Mouse (Mus musculus) olfactory bulb, adult 2 months (tissue): Measurements from ENCODE around the gene Txnrd3. TPM values are rescaled to one million over a fixed set of nuclear protein-coding genes. Genes with fewer than 3 reads are reported as not detected.

Source experiments
- H3K27ac ChIP-seq: fragments of 200-500 bp; 2 replicates; pipeline ENCODE4 v1.5.1; 2012; ENCODE audit warnings: low read depth, low read length; ENCODE audit not compliant: insufficient read depth
- H3K4me1 ChIP-seq: fragments of 200-500 bp; 2 replicates; pipeline ENCODE4 v1.6.1; 2012; ENCODE audit warnings: low read length; ENCODE audit not compliant: control insufficient read depth, insufficient read depth
- H3K4me3 ChIP-seq: fragments of 200-500 bp; 2 replicates; pipeline ENCODE4 v1.5.1; 2012; ENCODE audit warnings: mild to moderate bottlenecking, low read depth, low read length, moderate library complexity; ENCODE audit not compliant: insufficient read depth
- CTCF ChIP-seq: fragments of 200-500 bp; IDR thresholded peaks from 2 replicates; pipeline ENCODE4 v1.5.1; 2012; ENCODE audit warnings: low read depth, mild to moderate bottlenecking, low read length, moderate library complexity; ENCODE audit not compliant: insufficient read depth
- POLR2A ChIP-seq: fragments of 200-500 bp; IDR thresholded peaks from 2 replicates; pipeline ENCODE4 v1.6.1; 2012; ENCODE audit warnings: mild to moderate bottlenecking, low read depth, low read length, moderate library complexity; ENCODE audit not compliant: insufficient read depth
- WGBS: fragments of 180-500 bp; shearing (Covaris S2); methylation state at CpG from one replicate; pipeline ENCODE4 v1.1.7; 2018; 5-methylcytosine and 5-hydroxymethylcytosine counted together
- polyA plus RNA-seq: library from polyadenylated mRNA; stranded (reverse); fragments of >200 nt; gene quantifications from 2 replicates; pipeline ENCODE4 v1.2.4, GENCODE M21; 2012; ENCODE audit warnings: low replicate concordance; ENCODE audit not compliant: missing spikeins, insufficient read depth, insufficient read length

The Txnrd3 gene
- polyA plus RNA-seq, 1 experiment: not detected

DNA sequence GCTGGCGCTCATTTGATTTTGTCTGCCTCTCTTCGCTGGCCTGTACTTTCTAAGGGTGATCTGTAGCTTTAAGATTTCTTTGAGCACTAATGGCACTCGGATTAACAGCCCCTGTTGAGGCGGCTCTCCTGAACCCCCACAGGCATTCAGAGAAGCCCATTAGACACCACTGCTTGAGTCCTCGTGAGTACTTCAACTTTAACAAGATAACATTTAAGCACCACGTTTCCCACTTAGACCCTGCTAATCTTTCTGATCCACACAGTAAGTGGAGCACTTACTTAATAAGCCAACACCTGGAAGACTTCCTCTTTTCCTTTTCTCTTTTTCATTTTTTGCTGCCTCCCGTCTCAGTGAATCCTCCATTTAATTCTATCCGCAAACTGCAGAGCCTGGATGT lies 21.4 kb downstream of the Txnrd3 start:
- H3K27ac ChIP-seq: no peak overlapping the region
- H3K4me3 ChIP-seq: no peak overlapping the region
- no peaks in the 10 kb centered on the region for H3K4me1 ChIP-seq
- TF ChIP-seq POLR2A (no peak), CTCF (no peak)
- WGBS: 64% methylated on average over 8 of the region's 8 CpGs

DNA sequence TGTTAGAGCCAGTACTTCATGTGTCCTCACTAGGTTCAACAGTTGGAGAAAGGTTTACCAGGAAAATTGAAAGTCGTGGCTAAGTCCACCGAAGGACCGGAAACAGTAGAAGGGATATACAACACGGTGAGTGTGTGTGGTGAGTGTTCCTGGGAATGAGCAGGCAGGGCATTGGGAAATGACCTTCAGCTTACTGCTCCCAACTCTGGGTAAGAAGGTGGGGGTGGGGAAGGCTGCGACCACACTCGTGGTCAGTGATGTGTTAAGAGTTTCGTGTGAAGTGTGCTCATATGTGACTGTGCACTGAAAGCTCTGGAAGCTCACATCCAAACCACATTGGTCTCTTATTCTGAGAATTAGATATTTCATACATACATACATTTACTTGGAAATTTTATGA lies 21.9 kb downstream of the Txnrd3 start:
- H3K27ac ChIP-seq: no peak overlapping the region
- 86% methylated on average over 7 of the region's 7 CpGs for WGBS
- no peak overlapping the region for H3K4me3 ChIP-seq
- no peak for TF ChIP-seq POLR2A
- no peak for TF ChIP-seq CTCF
- H3K4me1 ChIP-seq: no peaks in the 10 kb centered on the region

- H3K27ac ChIP-seq: no peak overlapping the region
- 86% methylated on average over 3 of the region's 3 CpGs for WGBS
- no peak overlapping the region for H3K4me3 ChIP-seq
- TF ChIP-seq POLR2A (no peak), CTCF (no peak)
- no peaks in the 10 kb centered on the region for H3K4me1 ChIP-seq
Measured at GRCm38 (mm10) chr6:89666976-89667375, 23.2 kb downstream of the Txnrd3 start.

- WGBS: 83% methylated on average over 6 of the region's 6 CpGs
- Histone ChIP-seq H3K27ac (no peak overlapping the region), H3K4me1 (no peaks in the 10 kb centered on the region), H3K4me3 (no peak overlapping the region)
- TF ChIP-seq POLR2A: no peak
- TF ChIP-seq CTCF: no peak
Measured at GRCm38 (mm10) chr6:89669556-89669955, 25.8 kb downstream of the Txnrd3 start.

DNA sequence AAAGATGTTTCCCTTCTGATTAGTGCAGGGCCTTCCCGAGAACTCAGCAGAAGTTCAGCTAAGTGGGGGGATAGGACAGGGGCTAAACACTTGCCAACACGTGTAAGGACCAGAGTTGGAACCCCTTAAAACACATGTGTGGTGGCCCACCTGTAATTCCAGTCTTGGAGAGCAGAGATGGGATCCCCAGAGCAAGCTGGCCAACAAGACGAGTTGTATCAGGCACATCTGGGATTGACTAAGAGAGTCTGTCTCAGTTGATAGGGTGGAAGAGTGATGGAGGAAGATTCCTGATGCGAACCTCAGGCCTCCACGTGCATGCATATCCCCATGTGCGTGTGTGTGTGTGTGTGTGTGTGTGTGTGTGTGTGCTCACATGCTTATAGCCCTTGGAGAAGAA lies 27.6 kb downstream of the Txnrd3 start:
- WGBS: 84% methylated on average over 6 of the region's 6 CpGs

DNA sequence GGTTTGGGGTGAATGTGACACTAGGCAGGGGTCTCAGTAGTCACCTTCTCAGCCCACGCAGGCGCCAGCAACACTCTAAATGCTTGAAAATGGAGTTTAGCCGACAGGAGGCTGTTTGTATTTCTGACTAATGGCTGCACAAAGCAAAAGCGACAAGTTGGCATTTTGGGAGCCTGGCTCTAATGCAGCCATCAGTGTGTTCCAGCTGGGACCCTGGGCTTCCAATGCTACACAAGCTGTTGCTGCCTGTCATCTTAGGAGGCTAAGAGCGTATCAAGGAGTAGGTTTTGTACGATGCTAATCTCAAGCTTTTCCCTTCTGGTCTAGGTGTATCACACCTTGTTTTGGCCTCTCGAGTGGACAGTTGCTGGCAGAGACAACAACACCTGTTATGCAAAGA lies 28.9 kb downstream of the Txnrd3 start:
- TF ChIP-seq CTCF (no peak), POLR2A (no peak)
- H3K4me3 ChIP-seq: no peak overlapping the region
- WGBS: 87% methylated on average over 7 of the region's 7 CpGs
- no peak overlapping the region for H3K27ac ChIP-seq
- no peaks in the 10 kb centered on the region for H3K4me1 ChIP-seq

More for the DNA sequence above, 27.6 kb downstream of the Txnrd3 start:
- H3K27ac ChIP-seq: no peak overlapping the region
- TF ChIP-seq CTCF (no peak), POLR2A (no peak)
- H3K4me3 ChIP-seq: no peak overlapping the region
- no peaks in the 10 kb centered on the region for H3K4me1 ChIP-seq

DNA sequence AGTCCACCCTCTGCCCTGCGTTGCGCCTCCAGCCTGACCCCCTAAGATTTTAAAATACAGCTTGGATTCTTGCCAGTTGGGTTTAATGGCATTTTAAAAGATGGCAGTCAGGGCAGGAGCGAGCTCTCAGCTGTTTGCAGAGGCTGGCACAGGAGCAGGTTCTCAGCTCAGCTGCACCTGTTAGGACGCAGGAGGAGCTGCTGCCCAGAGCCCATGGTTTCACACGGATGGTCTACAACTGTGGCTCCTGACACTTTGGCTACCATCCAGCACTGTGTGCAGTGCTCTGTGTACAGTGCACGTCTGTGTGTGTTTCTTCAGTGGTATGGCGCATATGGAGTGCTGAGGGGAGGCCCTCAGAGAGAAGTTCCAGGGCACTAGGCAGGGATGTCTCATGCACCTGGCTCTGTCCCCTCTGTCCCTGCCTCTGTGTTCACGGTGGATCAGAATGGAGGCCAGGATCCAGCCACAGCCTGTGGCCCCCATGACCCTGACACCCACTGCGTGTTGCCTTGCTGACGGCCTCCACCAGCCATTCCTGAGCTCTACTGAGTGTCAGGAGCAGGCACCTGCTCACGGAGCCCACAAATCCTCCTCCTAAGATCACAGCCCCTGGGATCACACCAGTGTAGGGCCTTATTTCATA lies 29.5 kb downstream of the Txnrd3 start:
- no peak for TF ChIP-seq POLR2A
- no peak for TF ChIP-seq CTCF
- Histone ChIP-seq H3K4me3 (no peak overlapping the region), H3K4me1 (no peaks in the 10 kb centered on the region), H3K27ac (no peak overlapping the region)
- WGBS: 83% methylated on average over 11 of the region's 11 CpGs

DNA sequence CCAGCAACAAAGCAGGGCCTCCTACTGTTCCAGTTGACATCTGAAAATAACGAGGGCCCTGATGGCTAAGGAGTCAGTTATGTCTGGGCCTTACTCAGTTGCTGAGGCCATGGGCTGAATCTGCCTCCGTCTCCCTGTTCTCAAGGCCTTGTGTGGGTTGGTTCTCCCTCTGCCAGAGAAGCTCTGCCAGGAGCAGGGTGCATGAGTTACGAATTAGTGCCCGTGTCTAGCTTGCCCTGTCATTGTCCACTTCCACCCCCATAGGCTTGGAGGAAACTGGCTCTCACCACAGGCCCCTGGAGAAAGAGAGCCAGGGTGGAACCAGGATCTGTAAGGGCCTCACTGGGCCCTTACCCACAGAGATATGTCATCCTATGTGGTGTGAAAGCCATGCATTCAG lies 34.7 kb downstream of the Txnrd3 start:
- H3K27ac ChIP-seq: no peak overlapping the region
- H3K4me1 ChIP-seq: no peaks in the 10 kb centered on the region
- H3K4me3 ChIP-seq: no peak overlapping the region
- WGBS: 62% methylated on average over 4 of the region's 4 CpGs
- TF ChIP-seq CTCF (no peak), POLR2A (no peak)

DNA sequence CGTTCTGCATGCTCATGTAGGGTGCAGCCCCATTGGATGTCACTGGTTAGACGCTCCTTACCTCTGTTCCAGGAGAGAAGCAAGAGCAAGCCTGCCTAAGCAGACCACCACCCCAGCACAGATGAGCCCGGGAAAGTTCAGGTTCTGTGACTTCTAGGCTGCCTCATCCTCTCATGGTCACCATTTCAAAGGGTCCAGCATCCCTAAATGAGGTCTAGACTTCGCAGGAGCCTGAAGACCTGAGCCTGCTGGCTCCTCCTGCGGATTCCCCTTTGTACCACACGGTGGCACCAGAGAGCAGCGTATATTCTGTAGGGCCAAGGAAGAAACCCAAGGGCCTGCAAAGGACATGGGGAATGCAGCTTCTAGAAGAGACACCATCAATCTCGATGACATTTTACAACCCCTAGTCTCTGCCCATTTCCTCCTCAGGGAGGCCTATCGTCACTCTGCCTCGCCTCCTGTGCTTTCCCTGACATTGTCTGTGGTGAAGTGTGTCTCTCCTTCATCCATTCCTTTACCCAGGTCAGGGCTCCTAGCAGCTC lies 35.6 kb downstream of the Txnrd3 start:
- Histone ChIP-seq H3K4me3 (no peak overlapping the region), H3K4me1 (no peaks in the 10 kb centered on the region), H3K27ac (no peak overlapping the region)
- TF ChIP-seq POLR2A (no peak), CTCF (peak; percentile 84)
- 25% methylated on average over 10 of the region's 10 CpGs for WGBS

- no peaks in the 10 kb centered on the region for H3K4me1 ChIP-seq
- H3K27ac ChIP-seq: no peak overlapping the region
- TF ChIP-seq CTCF: peak; percentile 86
- TF ChIP-seq POLR2A: no peak
- no peak overlapping the region for H3K4me3 ChIP-seq
- WGBS: 15% methylated on average over 8 of the region's 8 CpGs
Measured at GRCm38 (mm10) chr6:89680155-89680554, 36.4 kb downstream of the Txnrd3 start.

DNA sequence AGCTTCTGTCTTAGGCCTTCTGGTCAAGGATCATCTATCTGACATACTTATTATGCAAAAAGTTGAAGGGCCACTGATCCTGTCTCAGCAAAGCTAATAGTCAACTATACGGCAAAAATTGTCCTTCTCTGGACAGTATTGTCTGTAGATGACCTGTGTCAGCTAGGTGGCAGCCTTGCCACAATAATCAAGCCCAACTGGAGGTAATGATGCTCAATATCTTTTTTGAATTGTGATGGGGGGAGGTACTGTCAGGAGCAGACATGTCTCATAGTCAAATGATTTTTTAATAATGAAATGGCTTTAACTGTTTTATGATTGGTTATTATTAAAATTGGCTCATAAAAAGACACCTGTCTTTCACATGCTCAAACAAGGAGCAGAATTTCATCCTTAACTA lies 40.4 kb downstream of the Txnrd3 start:
- WGBS: 60% methylated on average over 1 of the region's 1 CpGs
- no peak overlapping the region for H3K27ac ChIP-seq
- H3K4me3 ChIP-seq: no peak overlapping the region
- H3K4me1 ChIP-seq: no peaks in the 10 kb centered on the region
- no peak for TF ChIP-seq CTCF
- no peak for TF ChIP-seq POLR2A
